Mouse (Mus musculus) liver (tissue): ENCODE data around the gene Dmwd.
A peak's percentile ranks its signal among the peaks of the same experiment; 100 is the strongest.
"Not testable (repeated sequence)": the region's sequence is repeated elsewhere in the genome, so short reads cannot be mapped to it uniquely, and the experiment has no call there.

Experiments used
- DNase-seq: peaks from one replicate; pipeline ENCODE4 v3.0.0-alpha.2; 2020; ENCODE audit warnings: mixed read lengths

The Dmwd gene

DNA sequence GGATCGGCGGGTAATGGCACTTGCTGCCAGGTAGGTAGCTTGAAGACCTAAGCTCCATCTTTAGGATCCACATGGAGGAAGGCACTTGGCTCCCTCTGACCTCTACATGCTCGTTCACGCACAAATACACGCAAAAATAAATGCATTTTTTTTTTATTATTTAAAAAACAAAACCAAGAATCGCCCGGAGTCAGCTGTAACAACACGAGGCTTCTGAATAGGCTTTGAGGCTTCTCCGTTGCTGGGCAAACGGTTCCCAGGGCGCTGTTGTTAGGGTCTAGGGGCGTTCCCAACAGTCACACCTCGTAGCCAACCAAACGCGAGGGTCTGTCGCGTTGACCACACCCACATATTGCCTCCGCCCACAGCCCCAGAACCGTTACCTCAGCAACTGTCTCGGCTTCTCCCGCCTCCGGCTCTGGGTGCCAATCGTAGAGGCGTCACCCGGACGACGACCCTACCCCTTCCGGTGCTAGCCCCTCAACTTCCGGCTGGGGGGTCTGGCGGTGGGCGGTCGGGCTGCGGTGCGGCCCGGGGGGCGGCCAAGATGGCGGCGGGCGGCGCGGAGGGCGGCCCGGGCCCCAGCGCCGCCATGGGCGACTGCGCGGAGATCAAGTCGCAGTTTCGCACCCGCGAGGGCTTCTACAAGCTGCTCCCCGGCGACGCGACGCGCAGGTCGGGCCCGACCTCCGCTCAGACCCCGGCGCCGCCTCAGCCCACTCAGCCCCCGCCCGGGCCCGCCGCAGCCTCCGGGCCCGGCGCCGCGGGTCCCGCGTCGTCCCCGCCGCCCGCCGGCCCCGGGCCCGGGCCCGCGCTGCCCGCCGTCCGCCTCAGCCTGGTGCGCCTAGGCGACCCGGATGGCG, at the start of gene Dmwd:
Gene Dmwd (plus strand): TSS at position 505 of the 863 bp plus-strand sequence.
- peak; percentile 95 for DNase-seq

- DNase-seq, result no peak
Observed at GRCm38 (mm10) chr7:19028067-19028466, 48.0 kb upstream of the Dmwd start.

DNA sequence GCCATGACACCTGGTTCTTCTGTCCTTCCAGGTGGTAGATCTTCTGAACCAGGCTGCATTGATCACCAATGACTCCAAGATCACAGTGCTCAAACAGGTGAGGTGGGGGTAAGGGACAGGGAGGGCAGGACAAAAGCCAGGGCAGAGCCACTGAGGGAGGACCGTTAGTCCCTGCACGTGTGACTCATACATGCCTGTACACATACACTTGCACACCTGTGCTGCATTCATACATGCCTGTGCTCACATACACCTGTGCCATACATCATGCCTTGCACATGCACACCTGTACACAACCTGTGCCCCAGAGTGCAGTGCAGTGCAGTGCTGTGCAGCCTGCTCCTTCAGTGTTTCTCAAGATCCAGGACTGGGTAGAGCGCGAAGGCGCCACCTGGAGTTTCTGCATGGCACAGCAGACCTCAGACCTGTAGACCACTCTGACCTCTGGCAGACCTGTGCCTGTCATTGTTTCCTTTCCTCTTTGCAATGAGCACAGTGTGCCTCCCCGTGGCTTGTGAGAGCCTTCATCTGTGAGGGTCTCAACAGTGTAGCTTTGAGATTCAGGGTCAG, 46.9 kb upstream of the Dmwd start:
- peak; percentile 63 for DNase-seq

DNA sequence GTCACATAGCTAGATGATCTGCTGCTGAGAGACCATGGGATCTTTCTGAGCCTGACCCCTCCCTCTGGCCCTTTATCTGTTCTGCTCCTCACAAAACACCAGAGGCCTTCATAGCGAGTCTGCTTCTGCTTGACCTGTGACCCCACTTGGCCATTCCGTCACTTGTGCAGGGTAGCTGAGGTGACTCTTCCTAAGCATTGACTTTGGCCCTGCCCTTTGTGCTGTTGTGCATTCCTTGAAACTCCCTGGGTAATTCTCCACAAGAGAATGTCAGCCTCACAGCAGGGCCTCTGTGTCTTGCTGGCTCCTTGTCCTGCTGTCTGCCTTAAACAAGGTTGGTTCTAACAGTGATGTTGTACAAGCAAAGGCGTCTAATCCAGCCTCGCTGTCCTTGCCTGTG, 44.4 kb upstream of the Dmwd start:
- no peak for DNase-seq

GRCm38 (mm10) chr7:19044616-19045015, 31.4 kb upstream of the Dmwd start:
- DNase-seq, result no peak

DNA sequence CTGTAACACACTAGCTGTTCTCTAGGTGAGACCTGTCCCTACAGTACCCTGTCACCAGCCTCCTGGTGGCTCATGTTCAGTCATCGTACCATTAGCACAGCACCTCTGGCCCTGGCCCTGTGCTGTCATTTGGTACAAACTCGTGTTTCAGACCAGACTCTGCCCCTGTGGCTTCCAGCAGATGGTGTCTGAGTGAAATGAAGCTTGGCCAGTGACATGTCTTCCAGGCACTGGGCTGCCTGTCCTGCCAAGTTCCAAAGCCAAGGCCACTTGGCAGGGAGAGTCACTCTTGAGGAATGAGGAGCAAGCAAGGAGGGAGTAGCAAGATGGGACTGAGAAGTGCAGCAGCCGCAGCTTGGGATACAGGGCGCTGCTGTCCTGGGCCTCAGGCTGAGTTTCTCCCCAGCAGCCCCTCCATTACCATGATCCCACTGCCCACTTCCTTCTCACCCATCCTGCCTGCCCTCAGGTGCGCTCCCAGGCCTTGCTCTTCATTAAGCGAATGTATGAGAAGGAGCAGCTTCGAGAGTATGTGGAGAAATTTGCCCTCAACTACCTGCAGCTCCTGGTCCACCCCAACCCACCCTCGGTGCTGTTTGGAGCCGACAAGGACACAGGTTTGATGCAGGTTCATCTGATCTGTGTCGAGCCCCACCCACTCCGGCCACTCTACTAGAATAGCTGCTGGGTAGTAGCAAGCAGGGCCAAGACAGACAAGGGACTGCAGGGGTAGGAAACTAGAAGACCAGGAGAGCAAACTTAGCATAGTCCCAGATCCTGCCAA, 29.5 kb upstream of the Dmwd start:
- DNase-seq, result no peak

DNA sequence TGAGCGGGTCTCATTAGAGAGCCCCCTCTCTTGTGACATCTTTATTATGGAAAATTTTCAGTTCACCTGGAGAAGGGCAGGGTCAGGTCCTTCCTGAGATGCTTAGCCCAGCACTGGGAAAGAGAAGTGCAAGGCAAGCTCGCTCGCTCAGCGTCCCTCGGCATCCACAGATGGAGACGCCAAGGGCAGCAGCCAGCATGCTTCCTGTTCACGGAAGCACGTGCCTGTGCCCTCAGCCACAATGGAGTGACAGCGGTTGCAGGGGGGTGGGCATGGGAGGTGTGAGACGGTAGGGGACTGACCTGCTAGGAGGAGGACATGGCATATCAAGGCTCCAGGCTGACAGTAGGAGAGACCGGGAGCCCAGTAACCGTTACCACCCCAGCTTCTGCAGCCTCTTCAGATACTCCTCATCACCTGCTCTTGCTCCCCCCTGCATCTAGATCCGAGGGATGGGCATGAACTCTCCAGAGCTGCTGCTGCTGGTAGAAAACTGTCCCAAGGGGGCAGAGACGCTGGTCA, 28.0 kb upstream of the Dmwd start:
- DNase-seq, result no peak

DNA sequence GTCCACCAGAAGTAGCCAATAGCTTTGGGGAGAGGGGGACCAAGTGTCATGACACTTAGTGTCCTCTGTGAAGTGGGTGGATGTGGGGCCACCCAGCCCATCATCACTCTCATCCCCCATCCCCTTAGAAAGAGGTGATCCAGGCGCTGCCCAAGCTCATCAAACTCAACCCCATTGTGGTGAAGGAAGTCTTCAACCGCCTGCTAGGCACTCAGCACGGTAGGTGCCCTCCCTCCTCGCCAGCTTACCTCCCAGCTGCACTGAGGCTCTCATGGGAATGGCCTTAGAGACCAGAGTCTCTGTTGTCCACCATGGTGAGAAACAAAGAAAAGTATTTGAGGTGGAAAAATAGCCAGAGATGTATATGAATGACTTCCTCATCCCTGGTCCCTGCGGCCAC, 26.8 kb upstream of the Dmwd start:
- DNase-seq, result no peak

- no peak for DNase-seq
Observed at GRCm38 (mm10) chr7:19050172-19050571, 25.9 kb upstream of the Dmwd start.

DNA sequence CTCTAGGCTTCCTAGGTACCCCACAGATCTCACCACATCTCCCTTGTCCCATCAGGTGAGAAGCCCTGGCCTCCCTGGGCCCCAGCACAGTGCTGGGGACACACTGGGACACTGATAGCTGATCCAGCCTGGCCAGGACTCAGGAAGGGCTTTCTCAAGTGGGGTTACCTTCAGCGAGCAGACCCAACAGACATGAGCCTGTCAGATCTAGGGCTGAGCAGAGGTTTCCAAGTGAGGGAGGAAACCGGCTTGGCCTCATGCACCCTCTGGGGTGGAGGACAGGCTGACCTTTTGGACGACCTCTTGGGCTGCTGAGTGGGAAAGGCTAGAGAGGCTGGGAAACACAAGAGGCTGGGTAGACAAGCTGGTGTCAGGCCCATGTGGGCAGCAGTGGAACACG, 24.9 kb upstream of the Dmwd start:
- DNase-seq, result no peak

DNA sequence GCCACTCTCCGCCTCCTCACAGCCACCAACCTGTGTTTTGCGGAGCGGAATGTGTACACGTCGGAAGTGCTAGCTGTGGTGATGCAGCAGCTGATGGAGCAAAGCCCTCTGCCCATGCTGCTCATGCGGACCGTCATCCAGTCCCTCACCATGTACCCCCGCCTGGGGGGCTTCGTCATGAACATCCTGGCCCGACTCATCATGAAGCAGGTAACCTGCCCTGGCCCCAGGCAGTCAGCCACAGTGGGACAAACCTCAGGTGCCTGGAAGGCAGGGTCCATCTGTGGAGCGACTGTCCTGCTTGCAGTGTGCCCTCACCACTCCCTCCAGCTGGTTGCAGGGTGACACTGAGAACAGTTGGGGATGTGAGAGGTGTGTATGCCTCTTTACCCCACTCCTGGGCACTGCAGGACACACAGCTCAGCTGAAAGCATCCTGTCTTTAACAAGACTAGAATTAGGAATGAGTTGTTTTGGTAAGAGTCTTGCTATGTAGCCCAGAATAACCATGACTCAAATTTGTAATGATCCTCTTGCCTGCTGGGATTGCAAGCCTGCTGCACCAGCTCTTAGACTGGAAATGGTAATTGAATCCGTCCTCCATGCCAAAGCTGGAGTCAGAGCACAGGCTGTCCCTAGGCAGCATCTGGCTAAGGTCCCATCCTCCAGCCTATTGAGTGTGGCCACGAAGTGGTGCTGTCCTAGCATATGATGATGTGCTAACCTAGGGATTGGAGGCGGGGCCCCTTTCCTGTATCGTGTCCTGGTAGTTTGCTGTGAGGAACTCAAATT, 23.5 kb upstream of the Dmwd start:
- no peak for DNase-seq

DNA sequence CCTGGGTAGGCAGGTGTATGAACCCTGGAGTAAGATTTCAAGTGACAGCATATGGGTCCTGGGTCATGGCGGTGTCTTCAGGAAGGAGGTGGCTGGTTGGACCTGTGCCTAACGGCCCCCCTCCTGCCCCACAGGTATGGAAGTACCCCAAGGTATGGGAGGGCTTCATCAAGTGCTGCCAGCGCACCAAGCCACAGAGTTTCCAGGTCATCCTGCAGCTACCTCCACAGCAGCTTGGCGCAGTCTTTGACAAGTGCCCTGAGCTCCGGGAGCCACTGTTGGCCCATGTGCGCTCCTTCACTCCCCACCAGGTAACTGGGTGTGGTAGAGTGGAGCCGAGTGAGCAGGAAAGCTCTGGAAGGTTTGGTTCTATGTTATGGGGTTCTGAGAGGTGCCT, 22.9 kb upstream of the Dmwd start:
- DNase-seq, result no peak

GRCm38 (mm10) chr7:19054047-19054776, 21.8 kb upstream of the Dmwd start, which contains the start of gene Rsph6a:
Gene Rsph6a, plus strand, starts transcription at chr7:19054690.
- DNase-seq, result peak; percentile 32

DNA sequence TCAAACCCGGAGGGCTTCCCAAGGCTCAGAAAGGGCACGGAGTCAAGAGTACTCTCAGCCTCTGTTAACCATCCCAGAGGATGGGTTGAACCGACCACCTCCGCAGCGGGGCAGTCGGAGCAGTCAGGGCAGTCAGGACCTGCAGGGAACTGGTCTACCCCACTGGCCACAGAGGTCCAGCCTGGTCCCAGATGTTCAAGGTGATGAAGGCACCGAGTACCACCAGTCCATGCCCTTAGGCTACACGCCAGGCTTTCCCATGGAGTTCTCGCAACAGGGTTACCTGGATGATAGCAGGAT, 21.3 kb upstream of the Dmwd start:
- DNase-seq, result no peak

DNA sequence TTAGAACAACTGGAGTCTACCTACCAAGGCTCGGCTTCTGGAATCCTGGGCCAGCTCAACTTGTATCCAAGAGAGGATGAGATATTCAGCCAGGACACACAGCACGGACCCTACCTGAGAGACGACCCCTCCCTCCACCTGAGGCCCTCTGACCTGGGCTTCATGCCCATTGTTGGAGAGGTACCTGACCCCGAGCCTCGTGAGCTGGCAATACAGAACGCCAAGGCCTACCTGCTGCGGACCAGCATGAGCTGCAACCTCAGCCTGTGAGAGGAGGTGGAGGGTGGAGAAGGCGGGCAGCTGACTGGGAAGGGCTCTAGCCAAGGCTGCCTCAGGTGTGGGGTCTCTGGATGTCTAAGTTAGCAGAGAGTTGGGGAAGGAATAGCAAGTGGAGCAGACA, 20.9 kb upstream of the Dmwd start:
- no peak for DNase-seq

- no peak for DNase-seq
Observed at GRCm38 (mm10) chr7:19057405-19057804, 18.6 kb upstream of the Dmwd start.

DNA sequence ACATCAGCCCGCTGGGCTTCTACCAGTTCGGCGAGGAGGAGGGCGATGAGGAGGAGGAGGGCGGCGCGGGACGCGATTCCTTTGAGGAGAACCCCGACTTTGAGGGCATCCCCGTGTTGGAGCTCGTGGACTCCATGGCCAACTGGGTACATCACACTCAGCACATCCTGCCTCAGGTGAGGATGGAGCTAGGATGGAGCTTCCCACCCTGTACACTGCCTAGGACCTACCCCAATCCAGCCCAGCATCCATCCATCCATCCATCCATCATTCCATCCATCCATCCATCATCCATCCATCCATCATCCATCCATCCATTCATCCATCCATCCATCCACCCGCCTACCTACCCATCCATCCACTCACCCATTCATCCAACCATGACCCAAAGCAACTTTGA, 10.1 kb upstream of the Dmwd start:
- no peak for DNase-seq

DNA sequence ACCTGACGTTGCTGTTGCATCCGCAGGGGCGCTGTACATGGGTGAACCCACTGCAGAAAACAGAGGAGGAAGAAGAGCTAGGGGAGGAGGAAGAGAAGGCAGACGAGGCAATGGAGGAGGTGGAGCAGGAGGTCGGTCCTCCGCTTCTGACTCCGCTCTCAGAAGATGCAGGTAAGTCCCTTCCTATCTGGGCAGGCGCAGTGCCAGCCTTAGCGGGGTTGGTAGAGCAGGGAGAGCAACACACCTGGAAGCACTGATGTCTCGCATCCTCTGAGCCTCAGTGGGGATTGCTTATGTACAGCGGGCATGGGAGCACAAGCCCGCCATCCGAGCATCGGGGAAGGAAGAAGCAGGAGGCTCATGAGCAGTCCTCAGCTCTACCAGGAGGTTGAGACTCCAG, 9.0 kb upstream of the Dmwd start:
- no peak for DNase-seq

- DNase-seq, result no peak
Observed at GRCm38 (mm10) chr7:19067935-19068334, 8.1 kb upstream of the Dmwd start.

- peak; percentile 78 for DNase-seq
Observed at GRCm38 (mm10) chr7:19068707-19069106, 7.3 kb upstream of the Dmwd start.

- peak; percentile 53 for DNase-seq
Observed at GRCm38 (mm10) chr7:19069500-19069899, 6.5 kb upstream of the Dmwd start.

GRCm38 (mm10) chr7:19071024-19071423, 5.0 kb upstream of the Dmwd start:
- not testable (repeated sequence) for DNase-seq
